ENCODE assay signal across 23 mouse cellular contexts in genomic region chr5:20760368-20761162, GRCm38 (mm10).
DNase-seq lines count a peak whose midpoint lies in the region; ATAC-seq and TF ChIP-seq lines count a peak whose summit lies in the region.
"Had no signal": no experiment of that assay in that cellular context is flagged by ENCODE, and none has a peak within 500 bp of the region (broad histone marks: within the 10 kb centered on the region; RNA-seq: fewer than 3 reads in every experiment).

No protein-coding gene starts in this region.

- H3K79me2 ChIP-seq in heart, adult 2 months (replicated peaks; ENCODE audit: control insufficient read depth, insufficient read depth, low read length) = no peaks in the 10 kb centered on the region

- peaks cover 1% of the 10 kb centered on the region; the same call in 1 of the 2 replicates for H3K4me1 ChIP-seq in heart, adult 2 months (ENCODE audit: control insufficient read depth, insufficient read depth, low read length)
- H3K4me1 ChIP-seq in midbrain, embryonic 11.5 days (ENCODE audit: control insufficient read depth, insufficient read depth, low read length) = no peaks in the 10 kb centered on the region
- H3K4me1 ChIP-seq in midbrain, postnatal 0 days (ENCODE audit: insufficient read depth, low read length) = no peaks in the 10 kb centered on the region
- H3K4me1 ChIP-seq in lung, postnatal 0 days (ENCODE audit: insufficient read depth, low read depth, low read length) = no peaks in the 10 kb centered on the region
- no peaks in the 10 kb centered on the region for H3K4me1 ChIP-seq in hindbrain, embryonic 12.5 days
- H3K4me1 ChIP-seq: forebrain, embryonic 13.5 days; hindbrain, embryonic 15.5 days; kidney, embryonic 15.5 days; limb, embryonic 13.5 days; midbrain, embryonic 12.5 days had no signal

- H3K36me3 ChIP-seq in heart, adult 2 months (ENCODE audit: control insufficient read depth, insufficient read depth, low read length) = peaks cover 6% of the 10 kb centered on the region
- no peaks in the 10 kb centered on the region for H3K36me3 ChIP-seq in midbrain, embryonic 11.5 days (ENCODE audit: control insufficient read depth, insufficient read depth, low read length)
- peaks cover 3% of the 10 kb centered on the region; the same call in 1 of the 2 replicates for H3K36me3 ChIP-seq in midbrain, postnatal 0 days (ENCODE audit: insufficient read depth, low read length)
- H3K36me3 ChIP-seq in lung, postnatal 0 days (ENCODE audit: insufficient read depth, low read length) = no peaks in the 10 kb centered on the region
- peaks cover 12% of the 10 kb centered on the region for H3K36me3 ChIP-seq in hindbrain, embryonic 12.5 days

- no peak overlapping the region for H3K4me3 ChIP-seq in heart, adult 2 months
- H3K4me3 ChIP-seq in midbrain, embryonic 11.5 days (ENCODE audit: low read depth, low read length) = no peak overlapping the region
- H3K4me3 ChIP-seq in midbrain, postnatal 0 days (ENCODE audit: low read depth, low read length) = no peak overlapping the region
- no peak overlapping the region for H3K4me3 ChIP-seq in lung, postnatal 0 days (ENCODE audit: low read depth, low read length)
- H3K4me3 ChIP-seq in hindbrain, embryonic 12.5 days = no peak overlapping the region
- H3K4me3 ChIP-seq: forebrain, embryonic 13.5 days; hindbrain, embryonic 15.5 days; kidney, embryonic 15.5 days; layer of hippocampus, adult 2 months; limb, embryonic 13.5 days; midbrain, embryonic 12.5 days had no signal

- DNase-seq in heart, adult 2 months = no peak
- DNase-seq in heart, postnatal 25 days (ENCODE audit: low spot score) = no peak
- peak; percentile 51 for DNase-seq in midbrain, embryonic 11.5 days (ENCODE audit: low spot score, missing footprints)
- DNase-seq in midbrain, postnatal 0 days (ENCODE audit: low spot score) = no peak
- DNase-seq in lung, postnatal 0 days (ENCODE audit: low spot score) = peak; percentile 44
- DNase-seq in lung, postnatal 4 days = peak; percentile 13 to 37
- DNase-seq in left cerebral cortex, adult 18-20 months (ENCODE audit: low spot score in 2 of 2) = no peak
- DNase-seq: adrenal gland, adult 8-10 months; cerebellum, adult 8-10 months; cerebellum, postnatal 25 days; kidney, adult 11 months; kidney, postnatal 36 days; right cerebral cortex, postnatal 14 days had no signal

- 79% methylated on average over 12 of the region's 12 CpGs for whole genome bisulfite sequencing in heart, adult 2 months
- 93% methylated on average over 12 of the region's 12 CpGs for WGBS in midbrain, embryonic 11.5 days
- 90% methylated on average over 12 of the region's 12 CpGs for WGBS in midbrain, postnatal 0 days
- 67% methylated on average over 12 of the region's 12 CpGs for WGBS in lung, postnatal 0 days
- WGBS in hindbrain, embryonic 12.5 days = 95% methylated on average over 12 of the region's 12 CpGs

- no peak overlapping the region for H3K4me2 ChIP-seq in midbrain, embryonic 11.5 days
- H3K4me2 ChIP-seq in midbrain, postnatal 0 days (ENCODE audit: low read depth, low read length, poor library complexity, severe bottlenecking) = no peak overlapping the region
- no peak overlapping the region for H3K4me2 ChIP-seq in lung, postnatal 0 days (replicated peaks; ENCODE audit: low read depth, low read length)
- no peak overlapping the region for H3K4me2 ChIP-seq in hindbrain, embryonic 12.5 days (replicated peaks)
- H3K4me2 ChIP-seq: forebrain, embryonic 13.5 days; hindbrain, embryonic 15.5 days; kidney, embryonic 15.5 days; limb, embryonic 13.5 days; midbrain, embryonic 12.5 days had no signal

- H3K27ac ChIP-seq in heart, adult 2 months = peak overlapping the region; percentile 54; the same call in 1 of the 2 replicates
- H3K27ac ChIP-seq in midbrain, embryonic 11.5 days (ENCODE audit: low read depth, low read length) = no peak overlapping the region
- H3K27ac ChIP-seq in midbrain, postnatal 0 days (ENCODE audit: low read depth, low read length) = no peak overlapping the region
- H3K27ac ChIP-seq in lung, postnatal 0 days (ENCODE audit: low read length) = no peak overlapping the region
- no peak overlapping the region for H3K27ac ChIP-seq in hindbrain, embryonic 12.5 days
- H3K27ac ChIP-seq: forebrain, embryonic 13.5 days; hindbrain, embryonic 15.5 days; kidney, embryonic 15.5 days; layer of hippocampus, adult 2 months; limb, embryonic 13.5 days; liver, embryonic 14.5 days; midbrain, embryonic 12.5 days had no signal

- H3K9ac ChIP-seq in heart, adult 2 months (ENCODE audit: low read depth, low read length) = no peak overlapping the region
- no peak overlapping the region for H3K9ac ChIP-seq in midbrain, embryonic 11.5 days (ENCODE audit: low read length)
- no peak overlapping the region for H3K9ac ChIP-seq in midbrain, postnatal 0 days (replicated peaks; ENCODE audit: low read length, poor library complexity, severe bottlenecking)
- H3K9ac ChIP-seq in lung, postnatal 0 days (replicated peaks; ENCODE audit: low read depth) = no peak overlapping the region
- H3K9ac ChIP-seq in hindbrain, embryonic 12.5 days = no peak overlapping the region
- H3K9ac ChIP-seq: forebrain, embryonic 13.5 days; hindbrain, embryonic 15.5 days; kidney, embryonic 15.5 days; limb, embryonic 13.5 days; liver, embryonic 14.5 days; midbrain, embryonic 12.5 days had no signal

- no peaks in the 10 kb centered on the region for H3K9me3 ChIP-seq in midbrain, embryonic 11.5 days (ENCODE audit: control insufficient read depth, low read length)
- no peaks in the 10 kb centered on the region for H3K9me3 ChIP-seq in midbrain, postnatal 0 days (ENCODE audit: low read length)
- H3K9me3 ChIP-seq in lung, postnatal 0 days (ENCODE audit: low read length) = no peaks in the 10 kb centered on the region
- H3K9me3 ChIP-seq in hindbrain, embryonic 12.5 days (replicated peaks) = no peaks in the 10 kb centered on the region
- H3K9me3 ChIP-seq: forebrain, embryonic 13.5 days; hindbrain, embryonic 15.5 days; kidney, embryonic 15.5 days; limb, embryonic 13.5 days; midbrain, embryonic 12.5 days had no signal

- TF ChIP-seq POLR2A in heart, adult 2 months (IDR thresholded peaks at IDR 0.05; ENCODE audit: insufficient read depth, low read depth, low read length) = no peak

- no peak for ATAC-seq in midbrain, embryonic 11.5 days (ENCODE audit: low FRiP score)
- ATAC-seq in midbrain, postnatal 0 days (ENCODE audit: low FRiP score) = no peak
- ATAC-seq in lung, postnatal 0 days = peak; percentile 57
- no peak for ATAC-seq in hindbrain, embryonic 12.5 days (ENCODE audit: low FRiP score)
- ATAC-seq: CD4-positive, CD25-positive, alpha-beta regulatory T cell, adult 4 months; forebrain, embryonic 13.5 days; inflammation-experienced regulatory T-cells, adult 6 months had no signal

- H3K27me3 ChIP-seq in heart, adult 2 months (ENCODE audit: control insufficient read depth, insufficient read depth, low read length) = no peaks in the 10 kb centered on the region
- H3K27me3 ChIP-seq in midbrain, embryonic 11.5 days (ENCODE audit: control insufficient read depth, insufficient read depth, low read length) = no peaks in the 10 kb centered on the region
- H3K27me3 ChIP-seq in midbrain, postnatal 0 days (ENCODE audit: insufficient read depth, low read length) = no peaks in the 10 kb centered on the region
- H3K27me3 ChIP-seq in lung, postnatal 0 days (replicated peaks; ENCODE audit: insufficient read depth, low read length) = no peaks in the 10 kb centered on the region
- H3K27me3 ChIP-seq in hindbrain, embryonic 12.5 days = no peaks in the 10 kb centered on the region
- H3K27me3 ChIP-seq: forebrain, embryonic 13.5 days; hindbrain, embryonic 15.5 days; kidney, embryonic 15.5 days; limb, embryonic 13.5 days; midbrain, embryonic 12.5 days had no signal

- TF ChIP-seq CTCF in heart, adult 2 months (IDR thresholded peaks at IDR 0.05) = no peak
- no peak for TF ChIP-seq CTCF in midbrain, postnatal 0 days (IDR thresholded peaks at IDR 0.05)
- no peak for TF ChIP-seq CTCF in lung, postnatal 0 days (IDR thresholded peaks at IDR 0.05)

- TF ChIP-seq EP300 in heart, adult 2 months (IDR thresholded peaks at IDR 0.05; ENCODE audit: insufficient read depth, low read depth, low read length) = no peak
- no peak for TF ChIP-seq EP300 in lung, postnatal 0 days (IDR thresholded peaks at IDR 0.05)

- intact Hi-C loops in heart, adult 2 months (cut with DNase I) = loop anchor here (5.0 kb wide), 1 partner anchor 38 kb away; no protein-coding TSS in a partner anchor
- intact Hi-C loops in heart, postnatal 25 days (cut with DNase I) = no loop called here

Comparison
In these comparisons a context has a peak if more than half of its experiments do, and no peak if none do; other contexts are left out.
1. DNase-seq: peak in midbrain, embryonic 11.5 days (single experiment), lung, postnatal 0 days (single experiment) and lung, postnatal 4 days (2 of 2); none in heart, adult 2 months (0 of 2), heart, postnatal 25 days (single experiment), midbrain, postnatal 0 days (single experiment) and left cerebral cortex, adult 18-20 months (0 of 2).